Mouse (Mus musculus): Measurements from ENCODE around the gene Ccdc187. TPM values are rescaled to one million over a fixed set of nuclear protein-coding genes. Genes with fewer than 3 reads are reported as not detected.

The Ccdc187 gene
- total RNA-seq, 2 experiments from 2014 or later: not detected

DNA sequence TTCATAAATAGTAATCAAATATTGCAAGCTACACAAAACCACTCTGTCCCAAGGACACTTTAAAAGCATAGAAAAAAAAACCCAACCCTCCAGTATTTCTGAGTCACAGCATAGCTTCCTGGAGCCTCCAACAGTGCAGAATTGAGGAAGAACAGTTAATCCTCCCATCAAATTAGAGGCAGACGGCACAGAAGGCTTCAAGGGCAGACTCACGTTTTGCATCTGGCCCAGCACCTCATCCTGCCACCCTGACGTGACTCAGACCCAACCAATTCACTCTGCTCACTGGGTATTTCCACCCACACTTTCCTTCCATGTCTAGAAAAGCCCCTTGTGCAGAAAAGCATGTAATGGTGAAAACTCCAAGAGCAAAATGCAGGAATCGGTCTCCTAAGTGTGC, 64.1 kb downstream of the Ccdc187 start:
- no peak for ATAC-seq (replicated peaks; ENCODE audit: poor library complexity, severe bottlenecking)

DNA sequence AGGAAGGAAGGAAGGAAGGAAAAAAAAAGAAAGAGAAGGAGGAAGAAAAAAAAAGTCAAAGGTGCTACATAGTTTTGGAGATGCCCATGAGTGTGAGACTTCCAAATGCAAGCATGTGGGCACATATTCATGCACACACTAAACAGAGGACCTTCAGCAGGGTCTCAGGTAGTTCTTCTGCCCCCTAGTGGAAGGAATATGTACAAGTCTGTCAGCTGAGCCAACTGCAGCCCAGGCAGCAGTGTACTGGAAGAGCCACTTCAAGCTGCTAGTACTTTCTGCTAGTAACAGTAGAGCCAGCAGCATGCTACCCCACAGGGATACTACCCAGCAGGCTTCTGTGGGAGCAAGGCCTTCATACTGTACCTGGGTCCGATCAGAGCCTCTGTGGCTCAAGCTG, 66.6 kb downstream of the Ccdc187 start:
- ATAC-seq (replicated peaks; ENCODE audit: poor library complexity, severe bottlenecking): peak; percentile 65

DNA sequence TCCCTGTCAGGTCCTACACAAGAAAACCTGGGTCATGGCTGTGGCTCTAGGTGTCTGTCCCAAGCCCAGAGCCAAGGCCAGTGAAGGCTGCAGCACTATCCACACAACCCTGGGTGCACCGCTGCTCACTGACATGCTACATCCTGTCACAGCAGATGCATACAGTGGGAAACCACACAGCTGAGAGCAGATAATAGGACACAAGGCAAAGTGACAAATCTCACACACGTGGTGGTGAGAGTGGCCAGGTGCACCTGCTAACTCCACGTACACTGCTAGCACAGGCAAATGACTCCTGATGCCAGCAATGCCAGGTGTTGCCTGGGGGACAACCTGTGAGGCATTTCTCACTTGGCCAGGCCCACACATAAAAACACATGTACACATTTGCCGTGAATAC, 69.1 kb downstream of the Ccdc187 start:
- ATAC-seq (replicated peaks; ENCODE audit: poor library complexity, severe bottlenecking): no peak

DNA sequence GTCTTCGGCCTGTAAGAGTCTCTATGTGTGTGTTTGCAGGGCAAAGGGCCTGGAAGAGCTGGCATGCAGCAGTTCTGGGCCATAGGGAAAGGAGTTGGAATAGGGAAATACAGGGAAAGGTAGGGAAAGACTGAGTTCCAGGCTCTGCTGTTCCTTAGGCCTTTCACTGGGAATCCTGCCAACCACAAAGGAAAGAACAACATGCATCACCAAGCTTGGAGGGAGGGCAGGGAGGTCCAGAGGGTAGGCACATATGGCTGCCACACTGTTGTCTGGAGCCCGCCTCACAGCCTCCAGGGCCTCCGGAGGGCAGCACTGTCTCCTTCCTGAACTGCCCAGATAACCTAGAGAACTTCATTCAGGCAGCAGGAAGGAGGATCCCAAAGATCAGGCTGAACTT, 70.4 kb downstream of the Ccdc187 start:
- no peak for ATAC-seq (replicated peaks; ENCODE audit: poor library complexity, severe bottlenecking)

DNA sequence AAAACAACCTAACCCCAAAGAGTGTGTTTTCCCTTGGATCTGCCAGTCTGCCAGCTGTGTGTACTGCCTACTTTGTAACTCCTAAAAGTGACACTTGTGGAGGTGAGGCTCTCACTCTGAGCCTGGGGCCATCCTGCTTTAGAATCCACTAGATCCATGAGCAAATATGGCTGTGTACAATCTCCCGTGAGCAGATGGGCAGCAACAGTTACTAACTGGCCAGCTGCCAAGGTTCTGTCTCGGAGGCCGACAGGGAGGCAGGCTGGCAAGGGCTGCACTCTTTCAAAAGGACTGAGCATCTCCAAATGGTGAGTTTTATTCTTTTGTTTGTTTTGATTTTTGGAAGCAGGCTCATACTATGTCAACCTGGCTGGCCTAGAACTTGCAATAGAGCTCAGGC, 79.8 kb downstream of the Ccdc187 start:
- no peak for ATAC-seq (replicated peaks; ENCODE audit: poor library complexity, severe bottlenecking)

DNA sequence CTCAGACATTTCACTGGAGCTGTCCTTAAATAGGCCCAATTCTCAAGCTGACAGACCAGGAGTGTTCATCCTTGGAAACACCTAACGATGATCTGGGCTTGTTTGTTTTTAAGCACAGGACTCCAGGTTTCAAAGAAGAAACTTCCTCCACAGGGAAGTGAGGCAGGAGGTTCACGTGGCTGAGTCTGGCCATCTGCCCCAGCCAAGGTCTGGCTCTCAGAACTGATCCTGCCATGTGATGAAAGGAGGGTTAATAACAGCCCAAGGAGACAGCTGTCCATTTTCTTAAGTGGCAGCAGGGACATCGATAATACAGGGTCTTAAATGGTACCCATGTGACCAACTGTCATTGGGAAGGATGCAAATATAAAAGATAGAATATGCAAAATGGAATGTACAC, 84.8 kb downstream of the Ccdc187 start:
- ATAC-seq (replicated peaks; ENCODE audit: poor library complexity, severe bottlenecking): no peak

DNA sequence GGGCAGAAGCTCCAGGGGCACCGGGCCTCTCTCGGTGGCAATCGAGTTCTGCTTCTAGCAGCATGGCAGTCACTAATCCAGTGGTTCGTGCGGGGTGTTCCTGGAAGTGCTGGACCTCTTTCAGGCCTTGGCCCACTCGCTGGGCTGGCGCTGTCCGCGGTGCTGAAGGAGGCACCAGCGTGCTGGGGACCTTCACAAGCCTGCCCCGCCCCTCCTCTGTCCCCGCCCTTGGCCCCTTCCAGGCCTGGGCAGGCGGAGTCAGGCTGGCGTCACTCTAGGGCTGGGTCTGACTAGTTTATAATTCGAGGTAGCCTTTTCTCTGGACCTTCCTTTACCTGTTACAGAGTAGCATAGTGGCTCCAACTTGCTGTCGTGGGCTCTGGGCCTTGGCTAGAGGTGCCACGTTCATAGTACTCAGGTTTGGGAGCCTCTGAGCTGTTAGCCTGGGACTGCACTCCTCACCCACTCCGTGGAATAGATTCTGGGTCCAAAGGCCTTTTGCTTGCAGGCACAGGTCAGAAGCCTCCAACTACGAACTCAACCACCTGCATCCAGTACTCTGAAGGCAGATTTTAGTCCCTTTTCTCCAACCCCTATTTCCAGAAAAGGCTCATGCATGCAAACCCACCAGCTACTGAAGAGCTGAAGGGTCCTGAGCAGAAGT, 86.1 kb downstream of the Ccdc187 start, which contains the start of gene Lhx3:
TSS of gene Lhx3 (minus strand) at position 164 of the 664 bp plus-strand sequence.
- peak; percentile 91 for ATAC-seq (replicated peaks; ENCODE audit: poor library complexity, severe bottlenecking)

DNA sequence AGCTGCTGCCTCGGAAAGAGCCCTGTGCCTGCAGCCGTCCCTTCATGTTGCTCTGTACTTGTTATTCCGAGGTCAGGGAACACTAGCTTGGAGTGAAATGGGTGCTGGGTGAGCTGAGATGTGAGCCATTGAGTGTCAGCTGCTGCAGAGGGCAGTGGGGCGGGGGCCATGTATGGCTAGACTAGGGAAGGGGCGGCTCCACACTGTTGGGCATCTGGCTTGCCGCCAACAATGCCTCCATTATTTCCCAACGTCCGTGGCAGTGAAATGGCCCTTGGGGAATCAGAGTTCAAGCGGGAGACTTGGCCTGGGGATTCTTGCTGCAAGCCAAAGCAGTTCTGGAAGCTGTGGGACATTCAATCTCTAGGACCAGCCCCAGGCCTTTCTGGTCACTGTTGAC, 86.8 kb downstream of the Ccdc187 start:
- ATAC-seq (replicated peaks; ENCODE audit: poor library complexity, severe bottlenecking): no peak

DNA sequence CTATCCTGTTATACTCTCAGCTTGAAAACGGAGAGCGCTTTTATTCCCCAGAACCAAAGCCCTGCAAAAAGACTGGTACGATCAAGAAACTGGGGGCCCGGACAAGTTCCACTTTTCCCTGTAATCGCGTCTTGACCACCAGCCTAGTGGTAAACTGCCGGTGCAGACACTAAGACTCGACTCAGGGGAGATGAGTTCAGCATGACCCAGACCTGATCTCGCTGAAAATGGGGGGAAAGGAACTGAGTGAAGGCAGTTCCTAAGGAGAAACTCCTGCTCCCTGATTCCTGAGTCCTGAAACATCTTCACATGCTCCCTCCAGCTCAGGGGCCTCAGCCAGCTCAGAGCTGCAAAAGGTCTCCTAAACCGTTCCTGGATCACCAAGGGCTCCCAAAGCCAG, 88.6 kb downstream of the Ccdc187 start:
- ATAC-seq (replicated peaks; ENCODE audit: poor library complexity, severe bottlenecking): no peak

DNA sequence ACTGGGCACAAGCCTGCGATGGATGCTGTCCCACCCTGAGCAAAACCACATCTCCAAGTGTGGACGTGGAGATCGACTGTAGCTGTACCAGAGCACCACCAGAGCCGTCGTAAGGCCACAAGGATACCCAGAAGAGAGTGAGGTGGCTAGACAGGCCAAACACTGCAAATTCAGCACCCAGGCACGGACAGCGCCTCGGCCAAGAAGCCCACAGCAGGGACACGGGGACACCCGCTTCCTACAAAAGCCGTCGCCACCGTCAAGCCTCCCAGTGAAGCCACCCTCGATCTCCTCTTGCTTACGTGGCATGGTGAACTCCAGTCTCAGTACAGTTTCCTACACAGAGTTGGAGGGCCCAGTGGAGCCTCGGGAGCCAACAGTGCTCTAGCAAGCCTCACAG, 89.2 kb downstream of the Ccdc187 start:
- ATAC-seq (replicated peaks; ENCODE audit: poor library complexity, severe bottlenecking): peak; percentile 28; the same call in 1 of the 2 replicates

DNA sequence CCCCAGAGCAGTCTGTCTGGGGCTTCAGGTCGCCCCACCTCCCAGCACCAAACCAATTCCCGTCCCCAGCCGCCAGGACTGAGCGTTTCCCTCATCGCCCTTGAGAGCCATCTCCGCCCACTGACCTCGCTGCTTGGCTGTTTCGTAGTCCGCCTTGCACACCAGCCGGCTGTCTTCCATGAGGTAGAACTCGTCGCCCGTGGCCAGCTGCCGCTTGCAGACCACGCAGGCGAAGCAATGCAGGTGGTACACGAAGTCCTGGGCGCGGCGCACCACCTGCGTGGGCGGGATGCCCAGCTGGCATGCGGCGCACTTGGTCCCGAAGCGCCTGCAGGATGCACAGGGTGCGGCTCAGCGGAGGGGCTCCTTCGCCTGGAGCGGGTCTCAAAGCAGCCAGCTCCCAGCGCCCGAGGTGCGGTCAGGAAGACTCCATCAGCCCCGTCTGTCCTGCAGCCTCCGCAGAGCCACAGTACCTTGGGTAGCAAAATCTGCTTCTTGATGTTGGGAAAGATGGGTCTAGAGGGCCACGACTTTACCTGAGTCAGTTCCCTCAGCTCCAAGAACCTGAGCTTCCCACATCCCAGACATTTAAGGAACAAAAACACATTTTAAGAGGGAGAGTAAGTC, 91.4 kb downstream of the Ccdc187 start:
- ATAC-seq (replicated peaks; ENCODE audit: poor library complexity, severe bottlenecking): no peak

DNA sequence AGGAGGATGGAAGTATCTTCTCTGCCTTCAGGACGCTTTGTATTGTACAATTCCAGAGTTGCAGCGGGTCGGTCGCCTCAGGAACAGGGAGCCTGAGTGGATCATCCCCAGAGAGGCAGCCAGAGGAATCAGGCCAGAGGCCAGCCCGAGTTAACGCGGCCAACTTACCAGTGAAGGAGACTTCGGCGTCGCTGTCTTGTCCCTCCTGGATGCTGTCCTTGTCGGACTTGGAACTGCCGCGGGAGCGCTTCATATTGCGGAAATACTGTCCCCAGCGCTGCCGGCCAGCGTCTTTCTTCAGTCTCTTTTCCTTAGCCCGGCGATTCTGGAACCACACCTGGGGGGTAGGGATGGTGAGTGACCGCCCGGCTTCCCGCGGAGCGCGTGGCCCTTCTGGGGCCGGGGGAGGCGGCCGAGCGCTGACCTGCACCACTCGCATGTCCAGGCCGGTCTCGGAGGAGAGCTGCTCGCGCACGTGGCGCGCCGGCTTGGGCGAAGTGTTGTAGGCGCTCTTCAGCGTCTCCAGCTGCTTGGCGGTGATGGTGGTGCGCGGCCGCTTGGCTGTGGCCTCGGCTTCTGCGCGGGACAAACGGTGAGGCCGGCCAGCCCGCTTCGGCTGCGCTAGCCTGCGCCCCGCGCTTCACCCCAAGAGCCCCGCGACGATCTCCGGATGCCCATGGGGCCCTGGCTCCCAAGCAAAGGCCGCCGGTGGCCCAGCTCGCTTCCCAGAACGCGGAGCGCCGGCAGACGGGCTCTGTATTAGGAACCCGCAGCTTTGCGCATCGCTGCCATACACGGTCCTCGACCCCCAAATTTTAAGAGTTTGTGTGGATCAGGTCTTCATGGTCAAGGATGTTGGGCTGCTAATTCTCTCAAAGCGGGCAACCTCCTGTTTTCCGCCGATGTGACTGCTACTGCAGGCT, 92.2 kb downstream of the Ccdc187 start:
- ATAC-seq (replicated peaks; ENCODE audit: poor library complexity, severe bottlenecking): no peak

DNA sequence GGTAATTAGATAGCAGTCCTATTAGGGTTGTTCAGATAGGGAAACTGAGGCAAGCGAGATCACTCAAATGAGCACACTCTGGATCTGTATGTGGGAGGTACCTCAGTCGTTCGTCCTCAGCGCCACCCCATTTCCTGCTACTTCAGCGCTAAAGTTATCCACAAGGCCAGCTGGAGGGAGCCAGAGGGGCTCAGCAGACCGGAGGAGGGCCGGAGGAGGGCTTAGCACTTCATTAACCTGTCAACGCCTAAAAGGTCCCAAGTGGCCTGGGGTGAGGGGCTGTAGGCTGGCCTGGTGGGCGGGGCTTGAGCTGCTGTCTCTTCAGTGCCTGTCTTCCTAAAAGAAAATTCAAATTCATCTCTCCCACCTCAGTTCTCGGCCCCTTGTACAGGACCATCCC, 95.9 kb downstream of the Ccdc187 start:
- ATAC-seq (replicated peaks; ENCODE audit: poor library complexity, severe bottlenecking): no peak

DNA sequence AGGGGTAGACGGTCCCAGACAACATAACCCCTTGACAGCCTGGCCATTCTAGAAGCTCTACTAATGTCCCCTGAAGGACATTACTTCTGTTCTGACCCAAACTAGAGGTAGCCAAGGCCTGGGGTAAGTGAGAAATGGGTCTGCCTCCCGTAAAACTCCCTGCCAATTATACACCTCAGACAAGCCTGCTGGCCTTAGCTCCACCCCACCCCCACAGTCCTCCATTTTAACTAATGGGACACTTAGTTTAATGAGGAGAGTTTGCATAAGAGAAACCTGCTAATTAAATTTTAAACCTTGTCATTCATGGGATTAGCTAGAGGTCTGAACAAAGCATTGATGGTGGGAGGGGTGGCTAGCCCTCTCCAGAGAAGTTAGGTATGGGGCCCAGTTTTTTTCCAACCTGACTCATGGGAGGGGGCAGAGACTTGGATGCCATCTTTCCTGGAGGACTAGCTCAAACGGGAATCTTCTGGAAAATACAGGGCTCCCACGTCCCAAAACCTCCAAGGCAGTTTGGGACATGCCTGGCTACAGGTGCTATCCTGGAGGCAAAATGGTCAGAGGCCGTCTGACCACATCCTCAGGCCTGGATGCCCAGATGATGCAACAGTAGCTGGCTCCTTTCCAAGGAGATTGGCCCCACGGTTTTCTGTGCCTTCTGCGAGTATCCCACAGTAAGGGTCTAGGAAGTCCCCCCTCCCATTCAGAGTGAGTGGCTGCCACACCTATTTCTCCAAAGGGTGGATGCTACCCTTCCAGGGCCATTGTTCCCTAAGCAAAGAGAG, 99.6 kb downstream of the Ccdc187 start:
- no peak; the same call in 1 of the 2 replicates for ATAC-seq (replicated peaks; ENCODE audit: poor library complexity, severe bottlenecking)

Other genes with a start within 250 kb of the Ccdc187 start
- gene Nacc2, start 171.3 kb downstream of the Ccdc187 start, total RNA-seq (2014; fragmentation: Nextera tagmentation): 0.30 and 0.62 TPM in 2 replicates
- gene Nacc2, start 171.3 kb downstream of the Ccdc187 start, total RNA-seq (2017): 0.57 and 0.65 TPM in 2 replicates
- gene Lhx3, start 86.3 kb downstream of the Ccdc187 start, total RNA-seq (2014; fragmentation: Nextera tagmentation): not detected in 2 replicates
- not detected in 2 replicates for gene Lhx3, start 86.3 kb downstream of the Ccdc187 start, total RNA-seq (2017)
- gene Qsox2, start 57.0 kb downstream of the Ccdc187 start, total RNA-seq (2014; fragmentation: Nextera tagmentation): 10.9 and 11.5 TPM in 2 replicates
- gene Qsox2, start 57.0 kb downstream of the Ccdc187 start, total RNA-seq (2017): 4.8 and 7.1 TPM in 2 replicates
- gene Gpsm1, start 21.0 kb upstream of the Ccdc187 start, total RNA-seq (2014; fragmentation: Nextera tagmentation): 7.0 and 16.3 TPM in 2 replicates
- gene Gpsm1, start 21.0 kb upstream of the Ccdc187 start, total RNA-seq (2017): 10.6 and 13.8 TPM in 2 replicates
- gene Dnlz, start 57.6 kb upstream of the Ccdc187 start, total RNA-seq (2014; fragmentation: Nextera tagmentation): 9.5 and 10.4 TPM in 2 replicates
- gene Dnlz, start 57.6 kb upstream of the Ccdc187 start, total RNA-seq (2017): 5.9 and 7.6 TPM in 2 replicates
- 42.3 and 55.8 TPM in 2 replicates for gene Card9, start 66.4 kb upstream of the Ccdc187 start, total RNA-seq (2014; fragmentation: Nextera tagmentation)
- gene Card9, start 66.4 kb upstream of the Ccdc187 start, total RNA-seq (2017): 121 and 122 TPM in 2 replicates
- gene Snapc4, start 86.1 kb upstream of the Ccdc187 start, total RNA-seq (2014; fragmentation: Nextera tagmentation): 23.4 and 56.4 TPM in 2 replicates
- gene Snapc4, start 86.1 kb upstream of the Ccdc187 start, total RNA-seq (2017): 25.9 and 46.0 TPM in 2 replicates
- 48.3 and 61.2 TPM in 2 replicates for gene Entr1, start 94.8 kb upstream of the Ccdc187 start, total RNA-seq (2014; fragmentation: Nextera tagmentation)
- 42.2 and 42.5 TPM in 2 replicates for gene Entr1, start 94.8 kb upstream of the Ccdc187 start, total RNA-seq (2017)
- gene Pmpca, start 94.8 kb upstream of the Ccdc187 start, total RNA-seq (2014; fragmentation: Nextera tagmentation): 43.7 and 49.2 TPM in 2 replicates
- gene Pmpca, start 94.8 kb upstream of the Ccdc187 start, total RNA-seq (2017): 60.0 and 79.2 TPM in 2 replicates
- gene Inpp5e, start 114.6 kb upstream of the Ccdc187 start, total RNA-seq (2014; fragmentation: Nextera tagmentation): 11.2 and 11.6 TPM in 2 replicates
- gene Inpp5e, start 114.6 kb upstream of the Ccdc187 start, total RNA-seq (2017): 4.7 and 6.2 TPM in 2 replicates
- 42.3 and 47.0 TPM in 2 replicates for gene Sec16a, start 150.7 kb upstream of the Ccdc187 start, total RNA-seq (2014; fragmentation: Nextera tagmentation)
- gene Sec16a, start 150.7 kb upstream of the Ccdc187 start, total RNA-seq (2017): 29.8 and 32.5 TPM in 2 replicates
- 19.2 and 22.6 TPM in 2 replicates for gene Notch1, start 222.1 kb upstream of the Ccdc187 start, total RNA-seq (2014; fragmentation: Nextera tagmentation)
- 8.1 and 8.5 TPM in 2 replicates for gene Notch1, start 222.1 kb upstream of the Ccdc187 start, total RNA-seq (2017)